Mouse (Mus musculus) kidney, postnatal 14 days (tissue): ENCODE results near the gene Gnb1l.

Experiments used
- DNase-seq: peaks from one replicate; pipeline ENCODE4 v3.0.0; 2022; ENCODE audit warnings: mixed read lengths

Gnb1l gene

DNA sequence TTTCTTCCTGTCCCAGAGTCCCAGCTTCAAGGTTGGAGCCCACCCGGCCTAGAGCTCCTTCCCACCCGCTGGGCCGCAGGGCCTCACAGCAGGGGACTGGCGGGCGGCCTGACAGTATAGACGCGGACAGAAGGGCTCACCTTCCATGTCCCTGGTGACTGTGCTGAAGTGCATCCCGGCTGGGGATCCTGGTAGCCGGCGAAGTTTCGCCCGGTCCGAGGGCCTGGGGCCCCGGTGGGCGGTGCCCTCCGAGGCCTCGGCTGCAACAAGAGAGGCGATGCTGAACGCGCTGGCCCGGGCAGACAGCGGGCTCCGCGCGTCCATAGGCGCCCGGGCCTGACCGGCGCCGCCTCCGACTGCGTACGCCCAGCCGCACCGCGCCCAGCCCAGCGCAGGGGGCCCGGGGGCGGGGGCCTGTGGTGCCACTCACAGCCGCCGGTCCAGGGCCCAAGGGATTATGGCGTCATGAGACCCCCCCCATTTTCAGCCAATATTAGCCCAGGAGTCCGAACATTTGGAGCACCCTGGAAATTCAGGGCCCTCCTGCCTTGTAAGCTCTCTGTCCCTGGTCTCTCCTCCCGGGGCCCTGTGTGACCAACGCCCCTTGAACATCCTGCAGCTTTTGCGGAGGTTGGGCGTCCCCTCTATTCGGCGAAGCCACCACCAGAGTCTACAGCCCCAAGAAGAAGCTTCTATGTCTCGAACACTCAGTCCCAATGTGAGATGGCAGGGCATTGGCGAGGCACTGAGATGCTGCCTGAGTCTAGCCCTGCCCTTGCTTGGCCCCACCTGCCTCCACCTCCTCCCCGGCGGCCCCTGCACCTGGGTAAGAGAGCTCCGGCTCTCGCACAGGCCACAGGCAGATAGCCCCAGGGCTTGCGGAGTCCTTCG lies 89.6 kb downstream of the Gnb1l start:
- no peak for DNase-seq

DNA sequence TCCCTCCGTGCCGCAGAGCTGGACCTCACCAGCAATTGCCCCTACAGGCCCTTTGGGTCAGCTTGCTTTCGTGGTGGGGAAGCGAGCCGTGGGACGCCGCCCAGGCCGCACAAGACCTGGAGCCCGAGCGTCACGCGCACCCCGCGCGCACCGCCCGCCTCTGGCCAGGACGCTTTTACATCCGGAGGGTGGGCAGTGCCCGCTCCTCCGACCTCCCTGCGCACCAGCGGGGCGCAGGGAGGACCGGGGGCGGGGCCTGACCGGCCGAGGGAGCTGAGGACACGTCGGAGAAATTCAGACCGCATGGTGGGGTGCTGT lies 90.2 kb downstream of the Gnb1l start:
- no peak for DNase-seq

GRCm38 (mm10) chr16:18589080-18589621 lies 90.6 kb downstream of the Gnb1l start:
- no peak for DNase-seq

GRCm38 (mm10) chr16:18589804-18590790 lies 91.6 kb downstream of the Gnb1l start, which contains the start of gene Tbx1:
TSS of gene Tbx1 (minus strand) at chr16:18590671.
- no peak for DNase-seq

DNA sequence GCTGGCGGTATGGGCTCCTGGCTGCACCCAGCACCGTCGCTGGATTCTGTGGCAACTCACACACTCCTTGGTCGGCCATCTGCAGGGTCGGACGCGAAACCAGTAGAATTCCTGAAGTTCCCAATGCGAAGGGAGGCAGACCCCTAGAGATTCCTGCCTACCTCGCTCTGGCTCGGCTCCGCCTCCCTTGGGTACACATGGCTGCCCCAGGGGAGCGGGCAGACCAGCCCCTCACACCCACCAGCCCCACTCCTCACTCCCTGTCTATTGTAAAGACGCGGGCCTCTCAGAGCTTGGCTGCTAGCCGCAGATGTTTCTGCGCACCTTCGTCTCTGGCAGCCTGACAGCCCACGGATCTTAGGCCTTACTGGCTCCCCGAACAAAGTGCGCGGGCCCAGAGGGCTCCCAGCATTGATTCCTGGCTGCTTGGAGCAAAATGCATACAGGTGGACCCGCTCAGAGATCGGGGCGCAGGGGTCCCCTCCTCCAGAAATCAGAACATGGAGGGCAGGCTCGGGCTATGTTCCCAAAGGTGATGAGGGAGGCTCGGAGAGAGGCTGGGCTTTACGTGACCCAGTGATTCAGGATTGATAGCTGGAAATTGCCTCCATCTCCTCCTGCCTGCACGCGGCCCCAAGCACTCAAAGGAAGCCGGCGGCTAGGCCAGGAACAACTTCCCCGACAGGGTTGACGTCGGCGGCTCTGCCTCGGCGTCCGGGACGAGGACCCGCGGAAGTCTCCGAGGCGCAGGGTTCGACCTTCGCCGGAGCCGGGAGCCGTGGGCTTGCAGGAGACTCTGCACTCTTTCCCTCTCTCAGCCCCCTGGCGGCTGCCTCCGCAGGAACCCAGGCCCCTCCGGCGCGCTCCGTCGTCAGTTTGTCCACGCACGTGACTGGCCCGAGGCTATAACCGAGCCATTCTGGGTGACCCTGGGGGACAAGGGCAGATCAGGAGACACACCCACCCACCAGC lies 92.8 kb downstream of the Gnb1l start:
- DNase-seq: no peak

GRCm38 (mm10) chr16:18593930-18594329 lies 95.4 kb downstream of the Gnb1l start:
- no peak for DNase-seq

DNA sequence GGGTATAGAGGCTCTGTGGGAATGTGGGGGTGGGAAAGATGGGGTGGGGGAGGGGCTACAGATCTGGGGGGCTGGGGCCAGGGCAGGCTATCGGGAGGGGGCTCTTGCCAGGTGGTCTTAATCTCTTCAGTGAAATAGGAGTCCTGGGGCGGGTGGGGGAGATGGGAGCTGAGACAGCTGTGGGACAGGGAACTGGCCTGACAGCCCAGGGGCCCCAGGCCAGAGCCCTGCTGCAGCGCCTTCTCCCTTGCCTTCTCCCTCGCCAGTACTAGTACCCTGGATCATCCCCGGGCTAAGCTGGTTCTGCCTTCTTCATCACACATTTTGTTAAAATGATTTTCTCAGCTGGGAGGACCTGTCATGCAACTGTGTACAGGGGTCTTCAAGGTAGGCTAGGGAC lies 97.7 kb downstream of the Gnb1l start:
- no peak for DNase-seq

DNA sequence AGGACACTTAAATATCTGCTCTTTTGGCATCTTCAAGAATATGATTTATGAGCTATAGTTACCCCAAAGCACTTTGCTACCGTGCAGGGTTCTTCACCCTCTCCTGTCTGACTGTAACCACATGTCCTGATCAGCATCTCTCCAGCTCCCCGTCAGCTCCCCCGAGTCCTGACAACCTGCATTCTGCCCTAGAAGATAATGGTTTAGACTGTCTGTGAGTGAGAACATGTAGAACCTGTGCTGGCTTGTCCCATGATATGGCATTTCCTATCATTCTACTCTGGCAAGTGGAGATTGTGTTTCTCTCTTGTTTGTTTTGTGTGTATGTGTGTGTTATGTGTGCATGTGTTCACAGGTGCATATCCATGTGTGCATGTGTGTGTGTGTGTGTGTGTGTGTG lies 99.5 kb downstream of the Gnb1l start:
- DNase-seq: no peak

DNA sequence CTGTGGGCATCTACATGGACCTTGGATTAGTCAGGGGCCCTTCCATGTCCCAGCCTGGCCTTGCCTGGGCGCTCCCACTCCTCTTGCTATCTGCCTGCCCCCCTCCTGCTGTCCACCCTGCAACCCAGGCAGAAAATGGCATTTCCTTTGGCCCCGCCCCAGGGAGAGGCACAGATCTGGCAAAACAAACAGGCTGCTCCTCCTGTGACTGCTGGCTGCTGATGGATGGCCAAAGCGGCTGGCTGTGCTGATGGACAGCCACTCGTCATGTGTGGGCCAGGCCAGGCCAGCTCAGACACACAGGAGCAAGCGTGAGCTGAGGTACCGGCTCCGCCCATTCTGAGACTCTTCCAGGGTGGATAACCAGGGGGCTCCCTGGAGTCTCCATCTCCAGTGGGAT lies 102.9 kb downstream of the Gnb1l start:
- no peak for DNase-seq

DNA sequence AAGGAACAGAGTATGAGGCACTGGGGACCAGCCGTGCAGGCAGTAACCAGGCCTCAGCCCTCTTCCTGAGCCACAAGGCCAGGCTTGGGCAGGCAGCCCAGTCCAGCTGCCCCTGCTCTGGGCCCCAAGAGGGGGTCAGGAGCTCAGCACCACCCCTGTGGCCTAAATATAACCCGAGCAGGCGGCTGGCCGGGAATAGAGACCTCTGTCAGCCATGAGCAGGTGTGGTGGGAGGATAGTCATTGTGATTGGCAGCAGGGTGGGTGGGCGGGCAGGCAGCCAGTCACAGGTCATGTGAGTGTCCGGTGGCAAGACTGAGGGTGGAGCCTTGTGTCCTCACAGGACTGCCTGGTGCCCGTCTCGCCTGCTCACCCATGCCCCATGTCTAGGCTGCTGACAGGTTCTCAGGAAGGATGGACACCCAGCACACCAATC lies 105.8 kb downstream of the Gnb1l start:
- DNase-seq: peak; percentile 48

DNA sequence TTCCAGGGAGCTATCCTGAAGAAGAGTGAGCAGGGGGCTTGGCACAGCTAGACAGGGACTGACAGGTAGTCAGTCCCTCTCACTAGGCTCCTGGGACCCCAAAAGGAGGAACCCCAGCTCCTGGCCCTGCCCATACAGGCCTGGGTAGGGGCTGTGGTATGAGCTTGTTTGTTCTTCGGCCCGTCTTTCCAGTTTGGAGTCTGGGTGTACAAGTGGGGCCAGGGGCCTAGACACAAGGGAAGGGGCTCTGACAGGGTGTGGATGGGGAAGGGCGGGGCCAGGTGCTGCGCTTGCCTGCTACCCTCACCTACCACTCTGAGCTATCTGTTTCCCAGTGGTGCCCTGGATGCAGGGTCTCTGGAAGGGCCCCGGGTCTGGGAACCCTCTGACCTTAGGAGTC lies 107.2 kb downstream of the Gnb1l start:
- no peak for DNase-seq

DNA sequence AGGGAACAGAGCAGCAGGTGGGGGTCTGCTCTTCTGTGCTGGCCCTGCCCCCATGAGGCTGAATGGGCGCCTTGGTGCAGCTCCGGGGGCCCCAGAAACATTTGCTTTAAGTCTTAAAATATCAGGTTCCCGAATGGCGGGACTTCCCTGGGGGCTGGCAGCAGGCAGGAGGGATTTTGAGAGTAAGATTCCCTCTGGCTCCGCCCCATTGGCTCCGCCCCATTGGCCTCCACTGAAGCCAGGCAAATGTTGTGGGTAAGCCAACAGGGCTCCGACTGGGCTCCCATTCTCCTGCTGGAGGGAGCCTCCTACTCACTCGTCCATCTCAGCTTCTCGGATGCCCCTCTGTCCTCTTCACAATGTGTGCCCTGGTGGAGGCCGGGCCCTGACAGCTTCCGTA lies 109.7 kb downstream of the Gnb1l start:
- no peak for DNase-seq

GRCm38 (mm10) chr16:18609099-18609498 lies 110.6 kb downstream of the Gnb1l start:
- DNase-seq: no peak

DNA sequence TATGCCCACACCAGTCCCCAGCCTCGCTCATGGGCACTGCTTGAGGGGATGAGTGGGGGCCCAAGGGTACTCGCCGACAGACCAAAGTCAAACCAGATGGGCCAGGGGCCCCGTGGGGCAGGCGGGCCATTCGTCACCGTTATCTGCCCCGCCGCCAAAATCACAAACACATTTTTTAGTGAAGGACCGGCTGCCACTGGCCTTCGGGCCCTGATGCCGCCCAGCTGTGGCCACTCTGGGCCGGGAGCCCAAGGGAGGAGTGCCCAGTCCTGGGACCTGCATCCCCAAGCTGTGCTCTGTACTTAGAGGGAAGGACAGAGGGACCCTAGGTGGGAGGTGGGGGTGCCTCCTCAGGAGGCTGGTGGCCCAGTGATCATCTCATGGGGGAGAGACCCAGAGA lies 113.2 kb downstream of the Gnb1l start:
- no peak for DNase-seq

- no peak for DNase-seq
These were observed 114.8 kb downstream of the Gnb1l start for GRCm38 (mm10) chr16:18613301-18613700.
